Mouse (Mus musculus) left cerebral cortex, adult 8-10 months (tissue): ENCODE data around the gene Cdc42ep1. TPM values are rescaled to one million over a fixed set of nuclear protein-coding genes. Genes with fewer than 3 reads are reported as not detected.

Experiments
- DNase-seq, 2 experiments: peaks; one replicate each; pipeline ENCODE4 v3.0.0; 2022; ENCODE audit warnings: low spot score in 2 of 2
- total RNA-seq, 4 experiments: library from RNA; stranded (reverse); gene quantifications; 2 replicates each; pipeline ENCODE4 v1.2.4; 2022

The Cdc42ep1 gene
- total RNA-seq = 10 to 100 TPM; 16.8 to 22.9 (median 20.1) TPM

DNA sequence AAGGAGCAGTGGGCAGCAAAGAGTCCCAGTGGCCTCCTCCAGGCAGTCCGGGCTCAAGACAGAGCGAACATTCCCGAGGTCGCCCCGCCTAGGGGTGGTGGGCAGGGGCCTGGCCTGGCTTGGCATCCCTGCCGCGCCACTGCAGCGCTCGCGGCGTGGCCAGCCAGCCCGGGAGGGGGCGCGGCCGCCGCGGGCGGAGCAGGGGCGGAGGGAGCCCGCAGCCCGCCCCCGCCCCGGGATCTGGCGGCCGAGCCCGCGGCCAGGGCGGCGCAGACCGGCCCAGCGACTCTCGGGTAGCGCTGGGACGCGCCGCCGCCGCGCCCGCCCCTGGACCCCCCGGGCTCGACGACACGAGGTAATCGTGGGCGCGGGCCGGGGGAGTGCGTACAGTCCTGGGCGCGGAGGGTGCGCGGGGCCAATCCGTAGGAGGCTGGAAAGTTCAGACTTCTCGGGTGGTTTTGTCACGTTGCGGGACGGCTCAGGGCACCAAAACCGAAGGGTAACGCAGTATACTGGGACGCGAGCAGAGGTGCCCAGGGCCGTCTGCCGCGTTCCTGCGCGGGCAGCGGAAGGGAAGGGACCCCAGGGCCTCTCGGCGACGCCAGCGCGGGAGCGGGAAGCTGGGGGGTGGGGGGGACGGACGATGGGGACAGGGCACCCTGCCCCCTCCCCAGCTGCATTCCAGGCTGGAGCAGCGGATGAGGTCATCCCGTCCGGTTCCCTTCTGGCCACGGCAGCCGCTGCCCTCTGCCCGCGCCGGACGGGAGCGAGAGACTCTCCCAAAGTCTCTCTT is at the start of gene Cdc42ep1:
Gene Cdc42ep1, plus strand, starts transcription at position 254 of the 793 bp plus-strand sequence.
- DNase-seq = no peak

DNA sequence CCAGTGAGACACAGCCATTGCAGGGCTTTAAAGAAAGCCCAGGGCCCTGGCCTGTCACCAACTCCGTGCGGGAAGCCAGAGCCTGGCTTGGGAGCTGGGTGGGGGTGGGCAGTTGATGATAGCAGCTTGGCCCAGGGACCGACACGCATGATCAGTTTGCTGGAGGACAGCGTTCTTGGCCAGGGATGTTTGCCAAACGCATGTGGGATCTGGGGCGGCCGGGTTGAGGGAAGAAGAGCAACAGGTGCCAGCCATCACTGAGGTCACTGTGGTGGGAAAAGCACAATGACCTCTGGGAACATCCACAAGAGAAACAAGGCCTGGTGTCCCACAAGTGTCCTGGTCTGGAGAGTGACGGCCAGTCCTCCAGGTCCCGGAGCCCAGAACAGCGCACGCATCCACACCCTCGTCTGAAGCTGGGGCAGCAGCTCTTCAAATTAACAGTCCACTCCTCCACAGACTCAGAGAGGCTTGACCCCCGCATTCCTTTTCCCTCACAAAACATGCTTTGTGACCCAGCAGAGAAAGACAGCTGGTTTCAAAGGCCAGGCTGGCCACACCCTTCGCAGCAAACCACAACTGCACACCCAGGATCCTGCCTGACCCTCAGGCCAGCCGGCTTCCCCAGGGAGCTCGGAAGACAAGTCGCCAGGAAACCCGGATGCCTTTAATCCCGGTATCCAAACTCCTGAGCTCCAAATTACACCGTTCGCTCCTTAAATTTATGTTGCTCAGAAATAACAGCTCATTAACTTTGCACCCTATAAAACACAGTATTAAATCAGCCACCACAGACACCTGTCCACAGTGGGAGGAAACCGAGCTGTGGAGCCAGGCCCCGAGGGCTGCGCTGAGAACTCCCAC is 46.0 kb upstream of the Cdc42ep1 start:
- no peak for DNase-seq

DNA sequence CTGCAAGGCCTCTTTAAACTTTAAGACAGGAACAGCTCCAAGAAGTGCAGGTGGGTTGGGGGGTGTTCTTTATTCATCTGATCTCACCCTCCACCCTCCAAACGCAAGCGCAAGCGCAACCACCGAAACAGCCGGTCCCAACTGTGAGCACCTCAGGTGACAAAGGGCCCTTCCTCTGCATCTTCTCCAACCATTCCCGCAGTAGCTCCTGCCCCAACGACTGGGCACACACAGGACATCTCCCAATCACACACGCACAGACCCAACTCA is 45.4 kb upstream of the Cdc42ep1 start:
- DNase-seq = no peak

GRCm38 (mm10) chr15:78799029-78799428 is 43.4 kb upstream of the Cdc42ep1 start:
- DNase-seq = no peak

GRCm38 (mm10) chr15:78801571-78801970 is 40.9 kb upstream of the Cdc42ep1 start:
- DNase-seq = no peak

DNA sequence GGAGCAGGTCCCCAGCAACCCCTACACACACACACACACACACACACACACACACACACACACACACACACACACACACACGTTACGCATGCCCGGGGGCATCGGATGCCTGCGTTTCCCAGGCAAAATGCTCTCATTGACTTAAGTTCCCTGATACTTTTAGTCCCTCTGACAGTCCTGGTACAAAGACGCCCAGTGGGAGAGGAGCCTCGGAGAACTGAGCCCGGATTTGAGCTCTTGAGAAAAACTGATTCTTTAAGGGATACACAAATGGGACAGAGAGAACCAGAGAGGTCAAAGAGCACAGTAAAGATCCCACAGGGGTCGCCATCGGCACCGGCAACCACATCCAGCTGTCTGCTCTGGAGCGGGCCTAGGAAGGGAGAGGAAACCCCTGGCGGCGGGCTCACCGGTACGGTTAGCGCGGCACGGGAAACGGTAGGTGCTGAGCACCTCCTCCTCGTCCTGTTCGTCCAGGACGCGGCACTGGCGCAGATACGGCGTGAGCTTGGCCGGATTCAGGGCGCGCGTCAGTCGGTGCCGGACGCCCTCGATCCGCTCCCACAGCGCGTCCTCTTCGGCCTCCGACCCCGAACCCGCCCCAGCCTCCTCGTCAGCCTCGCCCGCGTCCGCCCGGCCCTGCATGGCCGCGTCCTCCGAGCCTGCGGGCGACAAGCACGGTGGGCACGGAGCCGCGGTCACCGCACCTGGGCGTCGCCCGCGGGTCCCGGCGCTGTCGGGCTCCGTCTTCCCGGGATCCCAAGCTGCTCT is 40.3 kb upstream of the Cdc42ep1 start:
- no peak for DNase-seq

GRCm38 (mm10) chr15:78802776-78803391 is 39.5 kb upstream of the Cdc42ep1 start, which contains the start of gene Card10:
TSS of gene Card10 (minus strand) at chr15:78803042.
- DNase-seq = no peak

GRCm38 (mm10) chr15:78803499-78803900 is 38.9 kb upstream of the Cdc42ep1 start:
- DNase-seq = no peak

GRCm38 (mm10) chr15:78804326-78804725 is 38.1 kb upstream of the Cdc42ep1 start:
- no peak for DNase-seq

DNA sequence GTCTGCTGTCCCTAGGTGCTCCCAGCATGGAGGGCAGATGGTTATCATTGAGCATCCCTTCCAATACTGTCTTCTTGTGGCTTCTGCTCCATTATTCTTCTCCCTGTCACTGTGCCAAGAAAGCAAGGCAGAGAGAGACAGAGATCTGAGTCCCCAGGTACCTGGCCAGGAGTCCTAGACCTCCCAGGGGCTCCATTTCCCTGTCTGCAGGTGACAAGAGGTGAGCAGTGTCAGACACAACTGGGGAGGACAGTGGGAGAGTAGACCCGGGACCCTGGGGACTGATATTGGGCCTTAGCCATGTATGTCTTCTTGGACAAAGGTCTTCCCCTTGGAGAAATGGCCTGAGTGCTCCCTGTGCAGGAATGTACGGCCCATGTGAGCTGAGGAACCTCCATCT is 37.1 kb upstream of the Cdc42ep1 start:
- no peak for DNase-seq

- DNase-seq = no peak
Measured at GRCm38 (mm10) chr15:78806614-78807013, 35.8 kb upstream of the Cdc42ep1 start.

DNA sequence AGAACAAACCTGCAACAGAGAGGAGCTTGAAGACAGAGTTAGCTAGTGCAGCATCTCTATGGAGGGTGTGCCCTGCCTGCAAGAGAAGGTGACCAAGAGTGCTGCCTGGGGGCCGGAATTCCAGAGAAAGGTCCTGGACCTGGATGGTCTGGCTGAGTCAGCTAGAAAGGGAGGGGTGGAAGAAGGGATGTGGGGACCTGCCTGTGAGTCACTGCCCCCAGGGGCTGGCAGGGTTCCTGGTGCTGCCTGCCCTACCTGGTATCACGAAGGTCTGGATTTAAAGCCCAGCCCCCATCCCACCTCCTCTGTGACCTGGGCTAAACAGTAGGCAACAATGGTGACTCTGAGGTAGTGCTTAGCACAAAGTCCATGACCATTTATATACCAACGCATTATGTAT is 35.3 kb upstream of the Cdc42ep1 start:
- DNase-seq = no peak

GRCm38 (mm10) chr15:78808980-78809379 is 33.4 kb upstream of the Cdc42ep1 start:
- DNase-seq = no peak

- no peak for DNase-seq
Measured at GRCm38 (mm10) chr15:78809739-78810138, 32.7 kb upstream of the Cdc42ep1 start.

- no peak for DNase-seq
Measured at GRCm38 (mm10) chr15:78810146-78810545, 32.3 kb upstream of the Cdc42ep1 start.

GRCm38 (mm10) chr15:78813603-78814002 is 28.8 kb upstream of the Cdc42ep1 start:
- no peak for DNase-seq

GRCm38 (mm10) chr15:78815314-78816073 is 26.9 kb upstream of the Cdc42ep1 start:
- DNase-seq = no peak

DNA sequence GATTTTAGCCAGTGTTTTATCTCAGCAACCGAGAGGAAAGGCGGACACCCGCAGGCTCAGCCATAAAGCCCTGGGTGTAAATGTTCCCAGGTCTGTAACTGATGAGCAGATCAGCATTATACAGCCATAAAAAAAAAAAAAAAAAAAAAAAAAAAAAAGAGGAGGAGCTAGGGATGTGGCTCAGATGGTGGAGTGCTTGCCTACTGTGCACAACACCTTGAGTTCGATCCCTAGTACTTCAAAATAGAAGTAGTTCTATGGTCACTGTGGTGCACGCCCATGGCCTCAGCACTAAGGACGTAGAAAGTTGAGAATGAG is 26.4 kb upstream of the Cdc42ep1 start:
- no peak for DNase-seq

GRCm38 (mm10) chr15:78826213-78827204 is 15.9 kb upstream of the Cdc42ep1 start:
- DNase-seq = no peak

GRCm38 (mm10) chr15:78828315-78828714 is 14.1 kb upstream of the Cdc42ep1 start:
- DNase-seq = no peak
